Mouse (Mus musculus) urinary bladder, adult 18-20 months (tissue): ENCODE results near the gene C2cd4a.

Experiments used
- DNase-seq, 2 experiments: peaks; one replicate each; pipeline ENCODE4 v3.0.0; 2022; ENCODE audit warnings: low spot score in 2 of 2, mixed read lengths in 2 of 2

Gene C2cd4a

GRCm38 (mm10) chr9:67792405-67792804 lies 39.7 kb downstream of the C2cd4a start:
- no peak for DNase-seq

DNA sequence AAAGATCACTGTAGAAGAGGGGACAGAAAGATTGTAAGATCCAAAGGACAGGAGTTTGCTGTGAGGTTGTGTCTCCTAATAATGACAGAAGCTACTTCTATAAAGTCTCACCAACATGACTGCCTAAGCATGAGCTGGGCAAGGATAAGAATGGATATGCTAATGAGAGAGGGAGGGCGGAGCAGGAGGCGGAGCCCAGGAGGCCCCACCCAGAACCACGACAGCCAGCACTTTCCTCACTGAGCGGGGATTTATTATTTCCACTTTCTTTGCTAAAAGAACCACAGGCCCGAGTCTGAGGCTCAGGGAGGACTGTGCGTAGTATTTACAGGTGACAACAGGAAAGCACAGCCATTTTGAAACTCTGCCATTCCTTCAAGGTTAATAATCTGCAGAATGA lies 44.5 kb downstream of the C2cd4a start:
- DNase-seq, result no peak

DNA sequence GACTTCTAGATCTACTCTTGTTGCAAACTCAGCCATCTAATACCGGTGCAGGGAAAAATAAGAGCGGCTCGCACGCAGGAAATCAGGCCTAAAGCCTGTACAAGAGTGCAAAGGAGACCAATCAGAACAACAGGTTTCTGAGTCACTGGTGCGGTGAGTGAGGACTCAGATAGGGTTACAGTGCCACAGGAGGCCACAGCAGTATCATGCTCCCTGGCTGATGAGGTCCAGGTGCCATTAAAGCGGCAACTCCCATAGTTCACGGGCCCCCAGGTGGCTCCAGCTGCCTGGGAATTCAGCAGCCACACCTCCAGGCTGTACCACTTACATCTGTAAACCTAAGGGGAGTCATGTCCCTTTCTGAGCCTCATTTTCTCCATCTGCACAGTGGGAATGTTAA lies 45.8 kb downstream of the C2cd4a start:
- DNase-seq, result no peak

GRCm38 (mm10) chr9:67783925-67784324 lies 48.2 kb downstream of the C2cd4a start:
- DNase-seq, result no peak

DNA sequence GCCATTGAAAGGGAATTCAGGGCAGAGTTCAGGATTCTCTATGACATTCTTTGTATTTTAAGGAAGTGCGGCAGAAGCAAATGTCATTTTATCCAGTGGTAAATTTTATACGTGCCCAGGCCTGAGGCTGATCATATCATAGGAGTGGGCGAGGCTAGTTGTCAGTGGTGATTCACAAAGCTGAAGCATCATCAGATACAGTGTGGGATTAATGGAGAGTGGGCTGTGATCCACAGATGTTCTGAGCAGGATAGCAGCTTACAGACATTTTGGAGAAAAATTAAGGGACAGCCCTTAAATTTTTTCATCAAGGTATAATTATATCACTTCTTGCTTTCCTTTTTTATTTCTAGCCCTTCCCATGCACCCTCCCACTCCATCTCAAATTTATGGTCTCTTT lies 48.7 kb downstream of the C2cd4a start:
- DNase-seq, result no peak

- DNase-seq, result no peak
These were observed 49.3 kb downstream of the C2cd4a start for GRCm38 (mm10) chr9:67782786-67783185.
